Comparison of ENCODE assay signal across 24 mouse cellular contexts in the genomic region with DNA sequence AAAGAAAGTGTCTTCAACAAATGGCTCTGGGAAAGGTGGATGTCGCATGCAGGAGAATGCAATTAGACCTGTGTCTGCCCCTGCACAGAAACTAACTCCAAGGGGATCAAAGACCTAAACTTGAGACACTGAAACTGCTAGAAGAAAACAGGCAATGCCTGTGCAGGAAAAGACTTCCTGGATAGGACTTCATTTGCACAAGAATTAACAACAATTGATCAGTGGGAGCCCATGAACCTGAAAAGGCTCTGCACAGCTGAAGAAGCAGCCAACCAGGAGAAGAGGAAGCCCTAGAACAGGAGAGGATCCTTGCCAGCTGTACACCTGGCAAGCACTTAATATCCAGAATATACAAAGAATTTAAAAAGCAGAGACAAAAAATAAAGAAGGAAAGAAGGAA. TPM values are rescaled to one million over a fixed set of nuclear protein-coding genes. Genes with fewer than 3 reads are reported as not detected.
DNase-seq lines count a peak whose midpoint lies in the region.
"Had no signal": no experiment of that assay in that cellular context is flagged by ENCODE, and none has a peak within 500 bp of the region (broad histone marks: within the 10 kb centered on the region; RNA-seq: fewer than 3 reads in every experiment).

No protein-coding gene starts in this region.

- peaks cover 6% of the 10 kb centered on the region for H3K27me3 ChIP-seq in midbrain, embryonic 10.5 days (ENCODE audit: low read depth, poor library complexity, severe bottlenecking)
- H3K27me3 ChIP-seq: CH12.LX, Patski had no signal

- H3K27ac ChIP-seq in midbrain, embryonic 10.5 days (replicated peaks) = no peak overlapping the region

- no peaks in the 10 kb centered on the region for H3K36me3 ChIP-seq in midbrain, embryonic 10.5 days
- H3K36me3 ChIP-seq: G1E had no signal

- H3K9me3 ChIP-seq in midbrain, embryonic 10.5 days (replicated peaks) = no peaks in the 10 kb centered on the region
- H3K9me3 ChIP-seq: G1E had no signal

- H3K4me1 ChIP-seq in midbrain, embryonic 10.5 days = peaks cover 15% of the 10 kb centered on the region

- H3K4me3 ChIP-seq in midbrain, embryonic 10.5 days = no peak overlapping the region

- DNase-seq in ES-CJ7 (ENCODE audit: low read depth, low spot score) = peak; percentile 68
- DNase-seq in R1 (ENCODE audit: low read depth, low spot score) = peak; percentile 84
- DNase-seq in ZHBTc4 (ENCODE audit: low read depth, low spot score) = peak; percentile 80
- DNase-seq in embryo, embryonic 11 days = no peak
- no peak for DNase-seq in lung, postnatal 36 days
- no peak for DNase-seq in midbrain, embryonic 10.5 days (ENCODE audit: low spot score)
- DNase-seq: adrenal gland, adult 2 months; adrenal gland, adult 8-10 months; adrenal gland, postnatal 10 days; adrenal gland, postnatal 14 days; adrenal gland, postnatal 25 days; adrenal gland, postnatal 36 days; B cell, adult 2 months; cerebellum, adult 11 months; cerebellum, adult 11-12 months; cerebellum, adult 18-20 months; cerebellum, adult 2 months; cerebellum, adult 8-10 months; cerebellum, adult 9-10 months had no signal

- WGBS in midbrain, embryonic 10.5 days = 66% methylated on average over 1 of the region's 1 CpGs

RNA-seq across cellular contexts. Expression of a gene that starts 7.1 kb away (rescaled TPM):
- polyA plus RNA-seq in midbrain, embryonic 10.5 days (2016; fragmentation: Nextera tagmentation; extraction: Ambion mirVana) = 29.5 and 29.9 TPM in 2 replicates
- polyA plus RNA-seq: activated CD4-positive, CD25-positive, alpha-beta regulatory T cell, adult 4 months; CD4-positive, CD25-positive, alpha-beta regulatory T cell, adult 4 months; Patski had no signal

RNA-seq across cellular contexts. Expression of a gene that starts 42.1 kb away (rescaled TPM):
- 96.4 and 107 TPM in 2 replicates for polyA plus RNA-seq in midbrain, embryonic 10.5 days (2016; fragmentation: Nextera tagmentation; extraction: Ambion mirVana)

RNA-seq across cellular contexts. Expression of a gene that starts 42.3 kb away (rescaled TPM):
- 66.8 and 76.4 TPM in 2 replicates for polyA plus RNA-seq in midbrain, embryonic 10.5 days (2016; fragmentation: Nextera tagmentation; extraction: Ambion mirVana)

Comparison
In these comparisons a context has a peak if more than half of its experiments do, and no peak if none do; other contexts are left out.
1. DNase-seq: peak in ES-CJ7 (single experiment), R1 (single experiment) and ZHBTc4 (single experiment); none in embryo, embryonic 11 days (single experiment), lung, postnatal 36 days (single experiment) and midbrain, embryonic 10.5 days (single experiment).